Mouse (Mus musculus): Measurements from ENCODE around the gene Ftsj1.
A peak's percentile ranks its signal among the peaks of the same experiment; 100 is the strongest.

Gene Ftsj1

DNA sequence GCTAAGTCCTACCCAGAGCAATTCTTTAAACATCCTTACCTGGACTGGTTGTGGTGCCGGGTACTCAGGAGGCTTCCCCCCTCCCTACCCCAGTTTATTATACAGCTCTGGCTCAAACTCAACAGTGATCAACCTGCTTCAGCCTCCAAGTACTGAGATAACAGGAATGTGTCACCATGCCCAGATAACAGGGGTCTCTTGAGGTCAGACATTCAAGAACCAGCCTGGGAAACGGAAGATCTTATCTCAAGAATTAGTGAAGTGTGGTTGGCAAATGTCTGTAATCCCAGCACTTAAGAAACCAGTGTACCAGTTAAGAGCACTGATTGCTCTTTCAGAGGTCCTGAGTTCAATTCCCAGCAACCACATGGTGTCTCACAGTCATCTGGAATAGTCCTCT is 34.1 kb downstream of the Ftsj1 start:
- no peak for DNase-seq (ENCODE audit: low spot score)

DNA sequence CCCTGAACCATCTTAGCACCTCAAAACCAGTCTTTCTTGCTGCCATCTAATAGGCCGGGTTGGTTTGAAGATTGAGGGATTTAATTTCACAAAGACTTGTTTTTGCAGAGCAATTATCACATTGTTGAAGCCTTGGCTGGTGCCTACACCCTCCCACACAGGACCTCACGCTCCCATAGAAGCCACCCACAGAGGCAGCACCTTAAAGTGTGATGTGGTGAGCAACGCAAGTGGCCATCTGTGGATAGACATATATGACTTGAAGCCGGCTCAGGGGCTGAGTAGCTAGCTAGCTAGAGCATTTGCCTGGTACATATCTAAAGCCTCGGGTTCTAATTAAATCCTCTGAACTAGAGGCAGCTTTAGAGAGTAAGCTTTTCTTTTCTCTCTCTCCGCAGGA is 34.8 kb downstream of the Ftsj1 start:
- no peak for DNase-seq (ENCODE audit: low spot score)

GRCm38 (mm10) chrX:8211490-8212207 is 40.6 kb downstream of the Ftsj1 start:
- no peak for DNase-seq (ENCODE audit: low spot score)

DNA sequence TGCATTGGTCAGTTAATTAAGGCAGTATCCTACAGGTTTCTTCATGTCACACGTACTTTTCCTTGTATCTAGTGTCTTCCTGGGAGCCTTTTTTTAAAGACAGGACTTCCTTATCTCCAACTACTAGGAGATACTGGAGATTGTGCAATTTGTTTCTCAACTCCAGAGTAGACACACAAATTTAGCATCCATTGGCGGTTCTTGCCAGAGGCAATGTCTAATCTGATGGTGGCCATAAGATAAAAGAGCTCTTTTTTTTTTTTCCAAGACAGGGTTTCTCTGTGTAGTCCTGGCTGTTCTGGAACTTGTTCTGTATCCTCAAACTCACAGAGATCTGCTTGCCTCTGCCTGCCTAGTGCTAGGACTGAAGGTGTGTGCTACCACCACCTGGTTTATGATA is 42.5 kb downstream of the Ftsj1 start:
- no peak for DNase-seq (ENCODE audit: low spot score)

GRCm38 (mm10) chrX:8207224-8207623 is 45.0 kb downstream of the Ftsj1 start:
- no peak for DNase-seq (ENCODE audit: low spot score)

GRCm38 (mm10) chrX:8206694-8207197 is 45.5 kb downstream of the Ftsj1 start:
- no peak for DNase-seq (ENCODE audit: low spot score)

- peak; percentile 71 for DNase-seq (ENCODE audit: low spot score)
Measured at GRCm38 (mm10) chrX:8206015-8206693, 46.1 kb downstream of the Ftsj1 start, which contains the start of gene Porcn. Porcn (minus strand) TSS chrX:8206525.

GRCm38 (mm10) chrX:8205551-8205950 is 46.7 kb downstream of the Ftsj1 start:
- no peak for DNase-seq (ENCODE audit: low spot score)

GRCm38 (mm10) chrX:8205088-8205487 is 47.1 kb downstream of the Ftsj1 start:
- no peak for DNase-seq (ENCODE audit: low spot score)

GRCm38 (mm10) chrX:8204076-8204475 is 48.1 kb downstream of the Ftsj1 start:
- DNase-seq (ENCODE audit: low spot score) = no peak

- no peak for DNase-seq (ENCODE audit: low spot score)
Measured at GRCm38 (mm10) chrX:8203105-8203504, 49.1 kb downstream of the Ftsj1 start.

GRCm38 (mm10) chrX:8193419-8193723 is 58.8 kb downstream of the Ftsj1 start, which contains the start of gene Ebp:
Ebp (minus strand) TSS chrX:8193512.
- DNase-seq (ENCODE audit: low spot score) = no peak

DNA sequence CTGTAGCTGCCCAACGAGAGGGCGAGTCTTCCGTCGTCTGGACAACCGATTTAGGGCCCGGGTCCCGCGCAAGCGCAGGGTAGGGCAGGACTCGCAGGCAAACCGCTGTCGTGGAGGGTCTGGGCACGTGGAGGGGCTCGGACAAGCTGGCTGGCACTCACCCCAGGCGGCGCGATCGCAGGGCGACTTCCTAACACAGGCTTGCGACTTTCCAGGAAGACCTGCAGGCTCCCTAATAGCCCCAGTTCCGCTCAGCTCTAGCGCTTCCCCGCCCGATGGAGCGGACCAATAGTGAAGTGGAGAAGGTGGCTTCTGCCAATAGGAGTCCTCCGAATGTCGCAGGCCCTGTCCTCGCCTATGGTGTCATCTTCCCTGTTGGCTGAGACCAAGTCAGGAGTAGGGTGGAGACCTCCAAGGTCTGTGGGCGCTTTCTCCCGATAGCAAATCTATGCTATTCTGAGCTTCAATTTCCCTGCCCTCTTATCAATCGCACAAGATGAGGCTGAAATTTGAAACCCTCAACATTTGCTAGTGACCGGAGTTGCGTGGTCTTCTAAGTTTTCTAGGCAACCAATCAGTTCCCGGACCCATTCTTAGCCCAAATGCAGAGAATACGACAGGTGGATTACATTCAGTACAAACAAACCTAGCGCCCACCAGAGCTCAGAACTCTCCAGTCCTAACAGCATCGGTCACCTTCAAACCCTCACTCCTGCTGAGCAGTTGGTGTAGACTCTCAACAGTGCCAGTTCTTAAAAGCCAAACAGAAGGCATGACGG is 59.4 kb downstream of the Ftsj1 start:
- DNase-seq (ENCODE audit: low spot score) = peak; percentile 81

DNA sequence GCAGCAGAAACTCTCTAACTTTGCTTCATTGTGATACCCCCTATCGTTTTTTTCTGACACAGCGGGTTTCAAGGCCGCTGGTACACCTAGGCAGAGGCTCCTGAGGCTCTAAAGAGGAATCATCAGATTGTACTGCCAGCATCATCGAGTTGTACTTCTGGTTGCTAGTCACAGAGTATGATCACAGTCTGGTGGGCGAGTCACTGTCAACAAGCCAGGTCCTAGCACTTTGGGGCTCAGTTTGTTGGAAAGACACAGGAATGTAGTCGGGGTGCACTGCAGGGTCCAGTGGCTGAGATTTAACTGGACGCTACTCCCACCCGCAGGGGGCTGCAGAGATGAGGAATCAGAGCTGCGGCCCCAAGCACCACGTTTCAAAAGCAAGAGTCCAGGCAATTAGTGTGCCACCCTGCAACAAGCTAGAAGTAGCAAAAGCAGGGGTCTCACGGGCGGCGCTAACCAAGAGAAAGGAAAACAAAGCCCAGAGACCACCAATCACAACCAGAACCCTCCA is 60.0 kb downstream of the Ftsj1 start:
- DNase-seq (ENCODE audit: low spot score) = no peak
